Mouse (Mus musculus): ENCODE results near the gene Ak8.
A peak's percentile ranks its signal among the peaks of the same experiment; 100 is the strongest.

GRCm38 (mm10) chr2:28680710-28681109 is 19.3 kb upstream of the Ak8 start:
- TF ChIP-seq CTCF (IDR thresholded peaks at IDR 0.05; ENCODE audit: low read depth) = peak; percentile 65
- no peak for TF ChIP-seq EP300 (IDR thresholded peaks at IDR 0.05; ENCODE audit: low read depth)
